Comparison of ENCODE assay signal across 8 mouse cellular contexts in genomic region chr4:62207851-62208695, GRCm38 (mm10). TPM values are rescaled to one million over a fixed set of nuclear protein-coding genes. Genes with fewer than 3 reads are reported as not detected.
A peak's percentile ranks its signal among the peaks of the same experiment; 100 is the strongest.
DNase-seq lines count a peak whose midpoint lies in the region; ATAC-seq and TF ChIP-seq lines count a peak whose summit lies in the region.

No protein-coding gene starts in this region.

- WGBS in heart, embryonic 11.5 days (ENCODE audit: insufficient replicate concordance) = 1% methylated on average over 45 of the region's 45 CpGs
- WGBS in kidney, embryonic 15.5 days = under 1% methylated on average over 45 of the region's 45 CpGs
- WGBS in limb, embryonic 14.5 days = under 1% methylated on average over 45 of the region's 45 CpGs
- under 1% methylated on average over 45 of the region's 45 CpGs for WGBS in midbrain, postnatal 0 days
- WGBS in stomach, embryonic 15.5 days = under 1% methylated on average over 45 of the region's 45 CpGs

- DNase-seq in spleen, adult 18-20 months = peak; percentile 15 to 35
- no peak for DNase-seq in spleen, adult 12 weeks (ENCODE audit: low spot score)
- peak; percentile 89 for DNase-seq in limb, embryonic 14.5 days (ENCODE audit: low spot score)
- peak; percentile 93 for DNase-seq in midbrain, postnatal 0 days (ENCODE audit: low spot score)

- peaks cover 9% of the 10 kb centered on the region for H3K36me3 ChIP-seq in heart, embryonic 11.5 days (ENCODE audit: control insufficient read depth, insufficient read depth, low read length)
- H3K36me3 ChIP-seq in kidney, embryonic 15.5 days = peaks cover 19% of the 10 kb centered on the region
- peaks cover 16% of the 10 kb centered on the region for H3K36me3 ChIP-seq in limb, embryonic 14.5 days (ENCODE audit: control insufficient read depth, insufficient read depth, low read length)
- H3K36me3 ChIP-seq in midbrain, postnatal 0 days (ENCODE audit: insufficient read depth, low read length) = peaks cover 9% of the 10 kb centered on the region
- H3K36me3 ChIP-seq in stomach, embryonic 15.5 days = peaks cover 8% of the 10 kb centered on the region

- peak; percentile 92 for ATAC-seq in heart, embryonic 11.5 days (replicated peaks; ENCODE audit: insufficient number of reproducible peaks, low FRiP score, low TSS enrichment)
- peak; percentile 99 for ATAC-seq in kidney, embryonic 15.5 days (replicated peaks; ENCODE audit: low FRiP score)
- ATAC-seq in limb, embryonic 14.5 days (ENCODE audit: low FRiP score, low read depth) = peak; percentile 95
- ATAC-seq in midbrain, postnatal 0 days (ENCODE audit: low FRiP score) = peak; percentile 98
- peak; percentile 95 for ATAC-seq in stomach, embryonic 15.5 days (ENCODE audit: insufficient read depth, low FRiP score, low read depth)

- no peaks in the 10 kb centered on the region; the same call in 1 of the 2 replicates for H3K4me1 ChIP-seq in embryonic fibroblast, embryonic 13.5 days (ENCODE audit: control insufficient read depth, insufficient read depth, low read length)
- H3K4me1 ChIP-seq in heart, embryonic 11.5 days (ENCODE audit: control insufficient read depth, insufficient read depth, low read length) = peaks cover 8% of the 10 kb centered on the region; the same call in 1 of the 2 replicates
- H3K4me1 ChIP-seq in kidney, embryonic 15.5 days = peaks cover 13% of the 10 kb centered on the region
- 0 out of 2 replicates have a peak, but pooled peaks cover 4% of the 10 kb centered on the region for H3K4me1 ChIP-seq in limb, embryonic 14.5 days (ENCODE audit: control insufficient read depth, insufficient read depth, low read length)
- peaks cover 5% of the 10 kb centered on the region; the same call in 1 of the 2 replicates for H3K4me1 ChIP-seq in midbrain, postnatal 0 days (ENCODE audit: insufficient read depth, low read length)
- H3K4me1 ChIP-seq in stomach, embryonic 15.5 days = no peaks in the 10 kb centered on the region

- peak overlapping the region; percentile 81 for H3K9ac ChIP-seq in heart, embryonic 11.5 days (ENCODE audit: low read depth, low read length)
- H3K9ac ChIP-seq in kidney, embryonic 15.5 days = peak overlapping the region; percentile 67
- H3K9ac ChIP-seq in limb, embryonic 14.5 days (ENCODE audit: low read depth, low read length, severe bottlenecking) = peak overlapping the region; percentile 71
- H3K9ac ChIP-seq in midbrain, postnatal 0 days (replicated peaks; ENCODE audit: low read length, poor library complexity, severe bottlenecking) = peak overlapping the region; percentile 85
- H3K9ac ChIP-seq in stomach, embryonic 15.5 days = peak overlapping the region; percentile 61

- peak overlapping the region; percentile 70 for H3K4me2 ChIP-seq in heart, embryonic 11.5 days
- peak overlapping the region; percentile 59 for H3K4me2 ChIP-seq in kidney, embryonic 15.5 days
- peak overlapping the region; percentile 56 for H3K4me2 ChIP-seq in limb, embryonic 14.5 days (replicated peaks; ENCODE audit: low read depth, low read length, severe bottlenecking)
- peak overlapping the region; percentile 62 for H3K4me2 ChIP-seq in midbrain, postnatal 0 days (ENCODE audit: low read depth, low read length, poor library complexity, severe bottlenecking)
- peak overlapping the region; percentile 54 for H3K4me2 ChIP-seq in stomach, embryonic 15.5 days

- no peak for TF ChIP-seq CTCF in embryonic fibroblast, embryonic 13.5 days (IDR thresholded peaks at IDR 0.05; ENCODE audit: borderline replicate concordance, insufficient read depth, low read length)
- TF ChIP-seq CTCF in midbrain, postnatal 0 days (IDR thresholded peaks at IDR 0.05) = no peak; the same call in 1 of the 2 replicates

- H3K27ac ChIP-seq in embryonic fibroblast, embryonic 13.5 days (ENCODE audit: insufficient read depth, low read length) = peak overlapping the region; percentile 81
- H3K27ac ChIP-seq in heart, embryonic 11.5 days (ENCODE audit: low read depth, low read length) = peak overlapping the region; percentile 80
- peak overlapping the region; percentile 89 for H3K27ac ChIP-seq in kidney, embryonic 15.5 days
- H3K27ac ChIP-seq in limb, embryonic 14.5 days (replicated peaks; ENCODE audit: low read depth, low read length) = peak overlapping the region; percentile 92
- peak overlapping the region; percentile 95 for H3K27ac ChIP-seq in midbrain, postnatal 0 days (ENCODE audit: low read depth, low read length)
- H3K27ac ChIP-seq in stomach, embryonic 15.5 days = peak overlapping the region; percentile 96

- H3K27me3 ChIP-seq in heart, embryonic 11.5 days (ENCODE audit: control insufficient read depth, insufficient read depth, low read length) = no peaks in the 10 kb centered on the region
- H3K27me3 ChIP-seq in kidney, embryonic 15.5 days = no peaks in the 10 kb centered on the region
- H3K27me3 ChIP-seq in limb, embryonic 14.5 days (ENCODE audit: control insufficient read depth, insufficient read depth, low read length) = no peaks in the 10 kb centered on the region
- no peaks in the 10 kb centered on the region for H3K27me3 ChIP-seq in midbrain, postnatal 0 days (ENCODE audit: insufficient read depth, low read length)
- H3K27me3 ChIP-seq in stomach, embryonic 15.5 days (replicated peaks) = no peaks in the 10 kb centered on the region

- peak overlapping the region; percentile 62 for H3K4me3 ChIP-seq in embryonic fibroblast, embryonic 13.5 days (ENCODE audit: insufficient read depth, low read length)
- peak overlapping the region; percentile 64 for H3K4me3 ChIP-seq in heart, embryonic 11.5 days (ENCODE audit: low read depth, low read length)
- H3K4me3 ChIP-seq in kidney, embryonic 15.5 days (replicated peaks) = peak overlapping the region; percentile 68
- H3K4me3 ChIP-seq in limb, embryonic 14.5 days (replicated peaks; ENCODE audit: low read length) = peak overlapping the region; percentile 55
- peak overlapping the region; percentile 68 for H3K4me3 ChIP-seq in midbrain, postnatal 0 days (ENCODE audit: low read depth, low read length)
- peak overlapping the region; percentile 90 for H3K4me3 ChIP-seq in stomach, embryonic 15.5 days (replicated peaks)

- TF ChIP-seq POLR2A in embryonic fibroblast, embryonic 13.5 days (IDR thresholded peaks at IDR 0.05; ENCODE audit: low read depth, low read length) = peak; percentile 77
- peak; percentile 72; the same call in 1 of the 2 replicates for TF ChIP-seq POLR2A in limb, embryonic 14.5 days (IDR thresholded peaks at IDR 0.05; ENCODE audit: borderline replicate concordance, extremely low read depth, insufficient read depth, insufficient read length)

- no peaks in the 10 kb centered on the region for H3K9me3 ChIP-seq in heart, embryonic 11.5 days (replicated peaks; ENCODE audit: control insufficient read depth, low read length)
- no peaks in the 10 kb centered on the region for H3K9me3 ChIP-seq in kidney, embryonic 15.5 days (replicated peaks)
- H3K9me3 ChIP-seq in limb, embryonic 14.5 days (ENCODE audit: control insufficient read depth, low read length) = no peaks in the 10 kb centered on the region
- no peaks in the 10 kb centered on the region for H3K9me3 ChIP-seq in midbrain, postnatal 0 days (ENCODE audit: low read length)
- no peaks in the 10 kb centered on the region for H3K9me3 ChIP-seq in stomach, embryonic 15.5 days

RNA-seq across cellular contexts. Expression of gene Zfp37, which starts 22.8 kb away (rescaled TPM):
- polyA plus RNA-seq in embryonic fibroblast, embryonic 13.5 days (2011; ENCODE audit: insufficient read length, low read depth, missing spikeins) = 10.9 and 12.7 TPM in 2 replicates
- polyA plus RNA-seq in heart, embryonic 11.5 days (2014; fragmentation: Nextera tagmentation; extraction: Ambion mirVana) = 8.9 and 9.0 TPM in 2 replicates
- 10.2 and 11.3 TPM in 2 replicates for polyA plus RNA-seq in kidney, embryonic 15.5 days (2015; fragmentation: Nextera tagmentation; extraction: Ambion mirVana)
- polyA plus RNA-seq in limb, embryonic 14.5 days (2012; rRNA removed) = 6.2 and 7.2 TPM in 2 replicates
- polyA plus RNA-seq in limb, embryonic 14.5 days (2014; fragmentation: Nextera tagmentation; extraction: Ambion mirVana) = 9.5 and 12.0 TPM in 2 replicates
- total RNA-seq in midbrain, postnatal 0 days (2014; rRNA removed) = 25.1 and 30.3 TPM in 2 replicates
- 18.9 and 20.5 TPM in 2 replicates for polyA plus RNA-seq in midbrain, postnatal 0 days (2015; fragmentation: Nextera tagmentation; extraction: Ambion mirVana)
- polyA plus RNA-seq in stomach, embryonic 15.5 days (2015; fragmentation: Nextera tagmentation; extraction: Ambion mirVana) = 8.0 and 8.5 TPM in 2 replicates

RNA-seq across cellular contexts. Expression of gene Slc31a2, which starts 54.3 kb away (rescaled TPM):
- polyA plus RNA-seq in embryonic fibroblast, embryonic 13.5 days (2011; ENCODE audit: insufficient read length, low read depth, missing spikeins) = 10.4 and 13.9 TPM in 2 replicates
- polyA plus RNA-seq in heart, embryonic 11.5 days (2014; fragmentation: Nextera tagmentation; extraction: Ambion mirVana) = 14.4 and 15.4 TPM in 2 replicates
- polyA plus RNA-seq in kidney, embryonic 15.5 days (2015; fragmentation: Nextera tagmentation; extraction: Ambion mirVana) = 23.9 and 26.5 TPM in 2 replicates
- polyA plus RNA-seq in limb, embryonic 14.5 days (2012; rRNA removed) = 14.4 and 15.8 TPM in 2 replicates
- polyA plus RNA-seq in limb, embryonic 14.5 days (2014; fragmentation: Nextera tagmentation; extraction: Ambion mirVana) = 15.2 and 15.6 TPM in 2 replicates
- 18.0 and 23.8 TPM in 2 replicates for total RNA-seq in midbrain, postnatal 0 days (2014; rRNA removed)
- 12.0 and 13.2 TPM in 2 replicates for polyA plus RNA-seq in midbrain, postnatal 0 days (2015; fragmentation: Nextera tagmentation; extraction: Ambion mirVana)
- 21.4 and 23.9 TPM in 2 replicates for polyA plus RNA-seq in stomach, embryonic 15.5 days (2015; fragmentation: Nextera tagmentation; extraction: Ambion mirVana)

RNA-seq across cellular contexts. Expression of gene Mup21, which starts 57.4 kb away (rescaled TPM):
- not detected in 2 replicates for polyA plus RNA-seq in embryonic fibroblast, embryonic 13.5 days (2011; ENCODE audit: insufficient read length, low read depth, missing spikeins)
- polyA plus RNA-seq in heart, embryonic 11.5 days (2014; fragmentation: Nextera tagmentation; extraction: Ambion mirVana) = not detected in 2 replicates
- not detected in 2 replicates for polyA plus RNA-seq in kidney, embryonic 15.5 days (2015; fragmentation: Nextera tagmentation; extraction: Ambion mirVana)
- not detected in 2 replicates for polyA plus RNA-seq in limb, embryonic 14.5 days (2012; rRNA removed)
- polyA plus RNA-seq in limb, embryonic 14.5 days (2014; fragmentation: Nextera tagmentation; extraction: Ambion mirVana) = not detected in 2 replicates
- not detected in 2 replicates for total RNA-seq in midbrain, postnatal 0 days (2014; rRNA removed)
- not detected in 2 replicates for polyA plus RNA-seq in midbrain, postnatal 0 days (2015; fragmentation: Nextera tagmentation; extraction: Ambion mirVana)
- not detected in 2 replicates for polyA plus RNA-seq in stomach, embryonic 15.5 days (2015; fragmentation: Nextera tagmentation; extraction: Ambion mirVana)
